Mouse (Mus musculus) cerebellum, adult 9-10 months (tissue): ENCODE measurements around the gene Synpr.

Source experiments
- DNase-seq: peaks from one replicate; pipeline ENCODE4 v3.0.0; 2022

Gene Synpr

GRCm38 (mm10) chr14:13553616-13554370 lies 269.2 kb downstream of the Synpr start:
- DNase-seq = no peak

- DNase-seq = peak; percentile 6
Observed at GRCm38 (mm10) chr14:13554631-13555030, 270.1 kb downstream of the Synpr start.

GRCm38 (mm10) chr14:13558117-13558516 lies 273.5 kb downstream of the Synpr start:
- DNase-seq = no peak

- no peak for DNase-seq
Observed at GRCm38 (mm10) chr14:13567250-13567649, 282.7 kb downstream of the Synpr start.

- no peak for DNase-seq
Observed at GRCm38 (mm10) chr14:13567996-13568395, 283.4 kb downstream of the Synpr start.

- DNase-seq = no peak
Observed at GRCm38 (mm10) chr14:13571941-13572340, 287.4 kb downstream of the Synpr start.

GRCm38 (mm10) chr14:13572530-13572929 lies 287.9 kb downstream of the Synpr start:
- no peak for DNase-seq

GRCm38 (mm10) chr14:13578101-13578500 lies 293.5 kb downstream of the Synpr start:
- DNase-seq = no peak

- no peak for DNase-seq
Observed at GRCm38 (mm10) chr14:13578744-13579143, 294.2 kb downstream of the Synpr start.

GRCm38 (mm10) chr14:13593321-13593940 lies 308.9 kb downstream of the Synpr start:
- no peak for DNase-seq

GRCm38 (mm10) chr14:13596251-13596650 lies 311.7 kb downstream of the Synpr start:
- peak; percentile 27 for DNase-seq

- DNase-seq = no peak
Observed at GRCm38 (mm10) chr14:13597204-13597603, 312.6 kb downstream of the Synpr start.

- DNase-seq = no peak
Observed at GRCm38 (mm10) chr14:13620531-13620930, 336.0 kb downstream of the Synpr start.

GRCm38 (mm10) chr14:13649865-13650264 lies 365.3 kb downstream of the Synpr start:
- no peak for DNase-seq

GRCm38 (mm10) chr14:13651039-13651438 lies 366.5 kb downstream of the Synpr start:
- no peak for DNase-seq

- DNase-seq = no peak
Observed at GRCm38 (mm10) chr14:13651541-13652298, 367.1 kb downstream of the Synpr start.
